Mouse (Mus musculus): ENCODE data around the gene Fryl.

- no peak for TF ChIP-seq POLR2AphosphoS5 (IDR thresholded peaks at IDR 0.05; ENCODE audit: insufficient replicate concordance, low read depth, low read length)
- no peak for TF ChIP-seq TAL1 (conservative IDR thresholded peaks at IDR 0.05; ENCODE audit: low read depth, low read length)
- no peak for TF ChIP-seq CTCF (IDR thresholded peaks at IDR 0.05; ENCODE audit: low read depth, low read length)
- TF ChIP-seq GATA1 (IDR thresholded peaks at IDR 0.05; ENCODE audit: borderline replicate concordance, low read length), result no peak
These were observed 87.6 kb downstream of the Fryl start for GRCm38 (mm10) chr5:73168769-73169272.

Measured in G1E (cell line).